Mouse (Mus musculus) adrenal gland, postnatal 10 days (tissue): Measurements from ENCODE around the gene Ephb1. TPM values are rescaled to one million over a fixed set of nuclear protein-coding genes. Genes with fewer than 3 reads are reported as not detected.
A peak's percentile ranks its signal among the peaks of the same experiment; 100 is the strongest.

Source experiments
- DNase-seq: peaks from one replicate; pipeline ENCODE4 v3.0.0; 2021; ENCODE audit warnings: mixed read lengths
- total RNA-seq, 2 experiments: library from RNA; stranded (reverse); gene quantifications; 2 replicates each; pipeline ENCODE4 v1.2.3; 2021

Gene Ephb1
- total RNA-seq, 2 experiments from 2014 or later: 3.5 to 4.6 TPM

DNA sequence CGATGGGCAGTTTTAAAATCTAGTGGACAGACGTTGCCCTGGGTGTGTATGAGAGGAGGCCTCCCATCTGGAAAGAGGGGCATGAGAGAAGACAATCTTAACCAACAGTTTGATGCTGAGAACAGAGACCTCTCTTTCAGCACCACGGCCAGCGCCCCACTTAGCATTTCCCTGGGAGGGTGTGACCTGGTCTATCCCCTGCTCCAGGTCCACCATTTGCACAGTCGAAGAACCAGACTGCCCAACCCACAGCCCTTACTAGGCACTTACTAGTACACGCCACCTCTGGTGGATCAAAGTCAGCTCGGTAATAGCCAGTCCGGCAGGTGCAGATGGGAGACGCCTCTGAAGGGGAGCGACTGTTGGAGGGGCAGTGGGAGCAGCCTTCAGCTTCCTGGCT, 287.9 kb downstream of the Ephb1 start:
- peak; percentile 62 for DNase-seq

DNA sequence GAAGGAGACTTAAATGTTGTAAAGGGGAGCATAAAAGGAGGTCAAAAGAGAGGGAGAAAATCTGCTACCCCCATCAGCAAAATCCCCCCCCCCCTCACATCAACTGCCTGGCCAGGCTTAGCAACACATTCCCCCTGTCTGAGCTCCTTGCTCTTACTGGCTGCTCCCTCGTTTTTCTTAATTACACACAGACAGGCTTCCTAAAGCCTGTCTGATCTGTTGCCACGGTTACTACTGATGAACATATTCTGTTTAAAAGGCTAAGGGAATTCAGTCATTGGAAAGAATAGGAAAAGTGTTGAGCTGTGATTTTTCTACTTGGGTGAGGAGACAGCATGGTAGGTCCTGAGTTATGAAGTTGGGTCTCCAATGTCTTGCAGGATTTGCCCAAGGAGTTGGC, 308.6 kb downstream of the Ephb1 start:
- DNase-seq: no peak

- no peak for DNase-seq
Observed at GRCm38 (mm10) chr9:102045111-102045861, 309.2 kb downstream of the Ephb1 start.

- DNase-seq: no peak
Observed at GRCm38 (mm10) chr9:102039011-102039733, 315.3 kb downstream of the Ephb1 start.

GRCm38 (mm10) chr9:102036132-102036531, 318.4 kb downstream of the Ephb1 start:
- no peak for DNase-seq

DNA sequence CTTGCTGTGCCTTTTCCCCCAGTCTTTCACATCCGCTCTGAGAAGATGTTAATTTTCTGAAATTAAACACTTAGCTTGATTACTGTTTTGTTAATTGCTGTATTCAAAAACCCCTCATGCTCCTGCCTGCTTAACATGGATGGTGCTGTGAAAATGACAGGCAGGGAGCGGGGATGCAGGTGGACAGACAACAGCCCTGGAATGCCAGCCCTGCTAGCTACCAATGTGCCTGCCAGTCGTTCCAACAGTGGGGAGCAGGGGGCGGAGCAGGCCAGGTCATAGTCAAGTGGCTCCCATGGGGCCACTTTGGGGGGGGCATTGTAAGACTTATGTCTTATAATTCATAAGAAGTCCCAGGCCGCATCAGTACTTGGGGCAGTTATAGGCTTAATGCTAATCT, 321.3 kb downstream of the Ephb1 start:
- DNase-seq: no peak

DNA sequence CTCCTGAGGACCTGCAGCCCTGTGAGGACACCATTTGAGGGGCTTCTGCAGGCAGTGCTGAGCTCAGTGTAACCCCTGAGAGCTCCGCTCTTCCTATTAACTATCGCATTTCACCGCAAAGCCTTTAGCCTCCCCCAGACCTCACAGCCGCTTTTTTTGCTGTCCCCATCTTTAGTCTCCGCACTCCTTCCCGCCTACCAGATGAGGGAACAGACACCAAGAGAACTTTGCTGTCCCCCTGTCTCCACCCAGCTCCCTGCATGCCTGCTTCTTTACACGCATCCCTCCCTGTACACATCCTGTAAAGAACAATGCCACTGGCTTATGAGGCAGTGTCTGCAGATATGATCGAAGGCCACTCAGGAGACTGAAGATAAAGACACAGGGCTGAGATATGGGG, 322.1 kb downstream of the Ephb1 start:
- no peak for DNase-seq

- DNase-seq: no peak
Observed at GRCm38 (mm10) chr9:102029661-102030060, 324.8 kb downstream of the Ephb1 start.

GRCm38 (mm10) chr9:102026136-102026535, 328.4 kb downstream of the Ephb1 start:
- no peak for DNase-seq

- DNase-seq: no peak
Observed at GRCm38 (mm10) chr9:102025141-102025540, 329.4 kb downstream of the Ephb1 start.

DNA sequence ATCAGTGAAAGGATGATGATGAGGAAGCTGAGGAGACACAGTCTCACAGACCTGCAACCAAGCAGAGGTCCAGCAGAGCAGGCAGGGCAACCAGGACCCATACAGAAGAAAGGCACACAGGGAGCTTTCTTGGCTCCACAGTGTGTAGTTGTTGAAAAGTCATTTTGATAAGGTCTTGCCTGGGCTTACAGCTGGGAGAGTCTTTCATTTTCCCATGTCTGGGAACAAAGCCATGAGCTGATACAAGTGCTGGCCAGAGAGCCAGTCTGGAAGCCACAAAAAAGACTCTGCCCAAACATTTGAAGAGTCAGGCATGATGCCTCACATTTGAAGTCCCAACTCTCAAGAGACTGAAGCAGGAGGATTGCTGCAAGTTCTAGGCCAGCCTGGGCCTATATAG, 339.0 kb downstream of the Ephb1 start:
- no peak for DNase-seq

GRCm38 (mm10) chr9:102007706-102008105, 346.8 kb downstream of the Ephb1 start:
- no peak for DNase-seq

GRCm38 (mm10) chr9:102006539-102006938, 348.0 kb downstream of the Ephb1 start:
- peak; percentile 53 for DNase-seq

DNA sequence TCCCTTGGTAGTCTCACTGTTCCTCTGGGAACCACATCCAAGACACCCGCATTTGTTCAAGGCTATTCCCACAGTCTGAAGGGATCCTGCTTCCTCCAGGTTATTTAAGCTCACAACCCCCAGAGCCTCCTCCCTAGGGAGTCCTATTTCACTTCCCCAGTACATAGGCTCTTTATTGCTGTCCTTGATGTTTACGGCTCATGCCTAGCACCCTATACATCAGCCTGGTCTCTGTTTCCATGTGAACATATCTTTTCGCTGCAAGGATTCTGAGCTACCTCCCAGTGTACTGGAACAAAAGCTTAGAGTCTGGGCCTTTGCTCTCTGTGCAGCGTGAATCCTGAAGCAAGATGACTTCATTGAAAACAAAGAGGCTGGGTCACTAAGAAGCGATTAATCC, 351.6 kb downstream of the Ephb1 start:
- DNase-seq: no peak

GRCm38 (mm10) chr9:102002186-102002585, 352.3 kb downstream of the Ephb1 start:
- DNase-seq: no peak

DNA sequence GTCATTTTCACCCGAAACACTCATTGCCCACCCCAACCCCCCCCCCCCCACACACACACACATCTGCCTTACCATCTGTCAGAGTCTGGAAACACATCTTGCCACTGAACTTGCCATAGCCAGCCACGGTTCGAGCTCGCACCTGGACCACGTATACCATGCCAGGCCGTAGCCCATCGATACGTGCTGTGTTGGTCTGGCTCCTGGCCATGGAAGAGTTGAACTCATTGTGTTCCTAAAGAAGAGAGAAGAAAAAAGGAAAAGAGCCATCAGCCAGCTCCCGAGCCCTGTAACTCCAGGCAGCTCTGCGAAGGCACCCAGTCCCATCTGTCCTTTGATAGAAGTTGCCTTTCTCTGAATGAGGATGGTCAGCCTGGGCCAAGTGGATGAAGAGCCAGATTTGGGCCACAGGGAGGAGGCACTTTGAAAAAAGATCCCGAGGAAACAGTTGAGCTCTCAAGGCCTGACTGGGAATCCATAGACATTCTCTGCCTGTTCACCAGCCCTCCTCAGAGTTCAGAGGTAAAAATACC, 352.8 kb downstream of the Ephb1 start:
- no peak for DNase-seq

DNA sequence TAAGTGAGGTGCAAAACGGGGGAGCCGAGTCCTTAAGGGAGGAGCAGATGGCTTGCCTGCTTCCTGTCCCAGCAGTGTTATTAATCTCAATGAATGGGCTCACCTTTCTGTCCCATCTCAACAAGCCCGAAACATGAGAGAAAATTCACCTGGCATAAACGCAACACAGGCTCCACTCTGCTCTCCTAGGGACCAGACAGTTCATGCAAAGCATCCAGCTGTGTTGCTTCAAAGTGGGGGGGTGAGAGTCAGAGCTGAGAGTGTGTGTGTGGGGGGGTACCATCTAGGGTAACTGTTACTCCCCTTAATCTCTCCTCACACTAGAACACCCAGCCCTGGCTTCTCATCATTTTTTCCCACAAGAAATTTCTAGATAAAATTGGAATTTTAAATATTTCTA, 354.8 kb downstream of the Ephb1 start:
- no peak for DNase-seq

DNA sequence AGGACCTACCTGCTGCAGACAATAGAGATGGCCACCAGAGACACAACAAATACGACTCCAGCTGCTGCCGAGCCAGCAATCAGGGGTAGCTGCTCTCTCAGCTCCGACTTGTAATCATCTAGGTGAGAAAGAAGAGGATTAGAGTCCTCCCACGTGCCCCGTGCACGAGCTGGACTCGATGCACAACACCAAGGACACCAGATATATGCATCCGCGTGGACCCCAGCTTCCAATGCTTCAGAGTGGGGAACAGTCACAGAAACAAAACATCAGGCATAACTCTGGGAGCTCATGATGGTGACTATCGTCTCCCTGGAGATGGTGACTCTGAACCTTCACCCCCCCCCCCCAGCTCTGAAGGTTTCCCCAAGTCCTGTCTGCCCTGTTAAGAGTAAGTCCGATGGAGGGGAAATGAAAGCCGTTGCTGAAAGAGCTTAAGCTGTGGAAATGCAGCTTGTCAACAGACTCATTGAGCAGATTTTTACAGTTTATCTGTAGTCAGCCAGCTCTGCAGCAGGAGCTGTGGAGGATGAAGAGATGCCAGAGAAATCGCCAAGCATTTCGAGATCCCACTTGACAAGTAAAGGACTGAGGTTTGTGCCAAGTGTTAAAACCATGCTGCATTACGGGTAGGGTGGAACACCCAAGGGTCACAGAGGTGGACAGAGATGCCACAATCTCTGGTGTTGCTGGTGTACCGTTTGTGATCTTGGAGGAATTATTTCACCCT, 357.6 kb downstream of the Ephb1 start:
- DNase-seq: no peak

DNA sequence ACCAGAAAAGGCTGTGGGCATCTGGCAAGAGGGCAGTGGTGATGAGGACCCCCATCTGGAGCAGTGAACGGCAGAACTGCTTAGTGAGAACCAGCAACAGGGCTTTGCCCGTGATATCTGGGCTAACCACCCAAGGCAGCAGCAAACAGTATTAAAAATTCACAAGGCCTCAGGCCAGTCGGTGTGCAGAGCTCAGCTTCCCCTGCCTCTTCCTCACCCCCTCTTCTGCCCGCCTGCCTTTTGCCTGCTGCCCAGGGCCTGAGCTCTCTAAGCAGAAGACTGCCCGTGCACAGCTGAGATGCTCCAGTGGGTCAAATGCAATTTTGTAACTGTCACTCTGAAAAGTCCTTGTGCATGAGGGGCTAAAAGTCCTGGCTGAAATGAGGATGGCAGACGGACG, 358.3 kb downstream of the Ephb1 start:
- no peak for DNase-seq

GRCm38 (mm10) chr9:101995423-101996156, 358.9 kb downstream of the Ephb1 start:
- DNase-seq: no peak

DNA sequence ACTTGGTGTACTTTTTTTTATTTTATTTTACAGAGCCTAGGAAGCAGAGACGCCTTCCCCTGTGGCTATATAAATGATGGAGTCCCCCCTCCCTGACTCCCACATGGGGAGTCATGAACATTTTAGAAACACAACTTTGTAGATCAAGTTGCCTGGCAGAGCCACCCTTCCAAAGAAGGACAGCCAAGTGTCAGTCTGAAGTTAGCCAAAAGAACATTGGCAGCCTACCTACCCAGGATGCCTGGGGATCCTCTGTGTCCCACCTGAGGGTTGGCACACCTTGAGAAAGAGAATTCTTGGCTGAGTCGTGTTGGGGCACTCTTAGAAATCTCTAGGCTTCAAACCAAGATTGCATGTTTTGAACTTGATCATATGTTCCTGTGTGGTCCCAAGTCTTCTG, 360.4 kb downstream of the Ephb1 start:
- no peak for DNase-seq

DNA sequence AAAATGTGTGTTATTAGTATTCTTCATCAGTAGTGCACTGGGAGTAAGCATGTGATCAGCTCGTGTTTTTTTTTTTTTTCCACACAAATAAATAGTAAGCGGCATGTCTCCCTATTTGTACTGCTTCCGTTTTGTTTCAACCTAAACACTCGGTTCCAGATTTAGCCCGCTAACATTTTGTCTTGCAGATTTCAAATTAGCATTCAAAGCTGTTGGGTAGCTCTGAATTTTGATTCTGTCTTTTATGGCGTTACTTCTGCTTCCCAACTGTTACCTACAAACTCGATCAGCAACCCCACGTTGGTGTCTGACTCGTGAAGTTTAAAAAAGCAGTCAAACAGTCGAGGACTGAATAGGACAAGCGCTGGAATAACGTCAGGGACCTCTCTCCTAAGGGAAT, 363.7 kb downstream of the Ephb1 start:
- DNase-seq: no peak
